Mouse (Mus musculus) bone marrow, adult 2 months (tissue): ENCODE data around the gene Cd27. TPM values are rescaled to one million over a fixed set of nuclear protein-coding genes. Genes with fewer than 3 reads are reported as not detected.

Experiments
- H3K27ac ChIP-seq: fragments of 200-500 bp; 2 replicates; pipeline ENCODE4 v1.5.1; 2012; ENCODE audit warnings: low read depth, mild to moderate bottlenecking, control low read depth, inconsistent platforms, low read length; ENCODE audit not compliant: control insufficient read depth, poor library complexity, insufficient read depth
- H3K4me1 ChIP-seq: fragments of 200-500 bp; 2 replicates; pipeline ENCODE4 v1.6.1; 2011; ENCODE audit warnings: low read length; ENCODE audit not compliant: control insufficient read depth, insufficient read depth
- H3K4me3 ChIP-seq: fragments of 200-500 bp; replicated peaks from 2 replicates; pipeline ENCODE3; 2011; ENCODE audit warnings: mild to moderate bottlenecking, low read depth, low read length, control low read depth; ENCODE audit not compliant: control insufficient read depth
- CTCF ChIP-seq: fragments of 200-500 bp; IDR thresholded peaks from 2 replicates; pipeline ENCODE4 v1.5.1; 2011; ENCODE audit warnings: low read length, control low read depth; ENCODE audit not compliant: control insufficient read depth, insufficient read depth
- POLR2A ChIP-seq: fragments of 200-500 bp; IDR thresholded peaks from 2 replicates; pipeline ENCODE4 v1.6.1; 2011; ENCODE audit warnings: low read depth, mild to moderate bottlenecking, control low read depth, low read length, borderline replicate concordance; ENCODE audit not compliant: control insufficient read depth
- WGBS: fragments of 180-500 bp; shearing (Covaris S2); methylation state at CpG from one replicate; pipeline ENCODE4 v1.1.7; 2018; 5-methylcytosine and 5-hydroxymethylcytosine counted together
- polyA plus RNA-seq: library from polyadenylated mRNA; stranded (reverse); fragments of >200 nt; gene quantifications from 2 replicates; pipeline ENCODE4 v1.2.4, GENCODE M21; 2011; ENCODE audit warnings: low replicate concordance; ENCODE audit not compliant: missing spikeins, insufficient read depth, insufficient read length

Gene Cd27
- polyA plus RNA-seq, 1 experiment: 7.0 TPM

- no peak overlapping the region for H3K27ac ChIP-seq
Measured at GRCm38 (mm10) chr6:125193390-125193789, 43.4 kb downstream of the Cd27 start.

GRCm38 (mm10) chr6:125192841-125193240 is 44.0 kb downstream of the Cd27 start:
- WGBS: 13% methylated on average over 5 of the region's 5 CpGs

More at GRCm38 (mm10) chr6:125193390-125193789, 43.4 kb downstream of the Cd27 start:
- 34% methylated on average over 7 of the region's 7 CpGs for WGBS
- no peak overlapping the region for H3K4me3 ChIP-seq
- H3K4me1 ChIP-seq: peaks cover 1% of the 10 kb centered on the region; the same call in 1 of the 2 replicates
- no peak for TF ChIP-seq CTCF
- no peak for TF ChIP-seq POLR2A

GRCm38 (mm10) chr6:125192016-125192714 is 44.6 kb downstream of the Cd27 start:
- peak overlapping the region; percentile 93 for H3K4me3 ChIP-seq
- TF ChIP-seq POLR2A (no peak; the same call in 1 of the 2 replicates), CTCF (no peak)
- H3K27ac ChIP-seq: peak overlapping the region; percentile 98
- peaks cover 1% of the 10 kb centered on the region; the same call in 1 of the 2 replicates for H3K4me1 ChIP-seq
- WGBS: under 1% methylated on average over 34 of the region's 34 CpGs

More at GRCm38 (mm10) chr6:125192841-125193240, 44.0 kb downstream of the Cd27 start:
- TF ChIP-seq POLR2A: no peak
- TF ChIP-seq CTCF: no peak
- Histone ChIP-seq H3K4me1 (peaks cover 1% of the 10 kb centered on the region; the same call in 1 of the 2 replicates), H3K4me3 (peak overlapping the region; percentile 93), H3K27ac (peak overlapping the region; percentile 98; the same call in 1 of the 2 replicates)

GRCm38 (mm10) chr6:125191332-125192015 is 45.3 kb downstream of the Cd27 start, which contains the start of the genes Ncapd2 and Mrpl51:
TSS of gene Ncapd2 (minus strand) at chr6:125191701.
TSS of gene Mrpl51 (plus strand) at chr6:125191801.
- H3K27ac ChIP-seq: peak within 1 kb of the TSS; percentile 98
- TF ChIP-seq CTCF: no peak
- peak; percentile 50 for TF ChIP-seq POLR2A
- peak within 1 kb of the TSS; percentile 98 for H3K4me3 ChIP-seq
- H3K4me1 ChIP-seq: peaks cover 1% of the 10 kb centered on the region; the same call in 1 of the 2 replicates
- WGBS: under 1% methylated on average over 54 of the region's 54 CpGs

GRCm38 (mm10) chr6:125190816-125191215 is 46.0 kb downstream of the Cd27 start:
- TF ChIP-seq CTCF: no peak
- no peak for TF ChIP-seq POLR2A
- no peak overlapping the region; the same call in 1 of the 2 replicates for H3K27ac ChIP-seq
- peak overlapping the region; percentile 98 for H3K4me3 ChIP-seq

GRCm38 (mm10) chr6:125186203-125186602 is 50.6 kb downstream of the Cd27 start:
- TF ChIP-seq CTCF (no peak), POLR2A (no peak)
- WGBS: 95% methylated on average over 10 of the region's 10 CpGs
- Histone ChIP-seq H3K27ac (no peak overlapping the region), H3K4me1 (peaks cover 1% of the 10 kb centered on the region; the same call in 1 of the 2 replicates), H3K4me3 (no peak overlapping the region)

More at GRCm38 (mm10) chr6:125190816-125191215, 46.0 kb downstream of the Cd27 start:
- peaks cover 1% of the 10 kb centered on the region; the same call in 1 of the 2 replicates for H3K4me1 ChIP-seq

Other genes with a start within 250 kb of the Cd27 start
- gene Pianp, start 240.3 kb downstream of the Cd27 start, polyA plus RNA-seq: 3.4 TPM in 1 of 2 replicates, not detected in the other
- gene Zfp384, start 227.9 kb downstream of the Cd27 start, polyA plus RNA-seq: 26.2 and 46.0 TPM in 2 replicates
- 19.6 and 42.0 TPM in 2 replicates for gene Ing4, start 197.2 kb downstream of the Cd27 start, polyA plus RNA-seq
- 24.3 and 45.9 TPM in 2 replicates for gene Acrbp, start 187.3 kb downstream of the Cd27 start, polyA plus RNA-seq
- not detected in 2 replicates for gene Lpar5, start 169.1 kb downstream of the Cd27 start, polyA plus RNA-seq
- gene Chd4, start 141.0 kb downstream of the Cd27 start, polyA plus RNA-seq: 66.8 and 106 TPM in 2 replicates
- 12.5 and 25.7 TPM in 2 replicates for gene Nop2, start 105.1 kb downstream of the Cd27 start, polyA plus RNA-seq
- gene Iffo1, start 91.8 kb downstream of the Cd27 start, polyA plus RNA-seq: 21.0 and 39.0 TPM in 2 replicates
- 40.4 and 98.2 TPM in 2 replicates for gene Gapdh, start 70.5 kb downstream of the Cd27 start, polyA plus RNA-seq
- 314 and 361 TPM in 2 replicates for gene Ncapd2, start 45.3 kb downstream of the Cd27 start, polyA plus RNA-seq
- gene Mrpl51, start 45.2 kb downstream of the Cd27 start, polyA plus RNA-seq: 153 and 193 TPM in 2 replicates
- gene Vamp1, start 21.5 kb downstream of the Cd27 start, polyA plus RNA-seq: 11.3 and 32.6 TPM in 2 replicates
- 4.1 and 6.2 TPM in 2 replicates for gene Tapbpl, start 5.2 kb downstream of the Cd27 start, polyA plus RNA-seq
- not detected in 2 replicates for gene Tuba3a, start 49.0 kb upstream of the Cd27 start, polyA plus RNA-seq
- 12.4 and 23.2 TPM in 2 replicates for gene Ltbr, start 76.9 kb upstream of the Cd27 start, polyA plus RNA-seq
- 1.7 and 5.6 TPM in 2 replicates for gene Scnn1a, start 83.6 kb upstream of the Cd27 start, polyA plus RNA-seq
- gene Tnfrsf1a, start 112.4 kb upstream of the Cd27 start, polyA plus RNA-seq: 18.4 and 63.5 TPM in 2 replicates
- 0.45 TPM in 1 of 2 replicates, not detected in the other for gene Plekhg6, start 143.8 kb upstream of the Cd27 start, polyA plus RNA-seq